Mouse (Mus musculus): ENCODE measurements around the gene Fermt3.

- TF ChIP-seq CTCF (conservative IDR thresholded peaks at IDR 0.05; ENCODE audit: insufficient read depth, insufficient read length, low read depth, low read length), result no peak
- TF ChIP-seq POLR2A (IDR thresholded peaks at IDR 0.05; ENCODE audit: low read depth, low read length), result no peak
Measured at GRCm38 (mm10) chr19:7014481-7015135, 4.7 kb downstream of the Fermt3 start.
